Mouse (Mus musculus) fat pad, adult 2 months (tissue): Measurements from ENCODE around the gene Cask.

ENCODE experiments used
- DNase-seq: peaks from one replicate; pipeline ENCODE4 v3.0.0-alpha.2; 2011; ENCODE audit warnings: low read depth, low spot score; ENCODE audit errors: extremely low read depth

The Cask gene

GRCm38 (mm10) chrX:13651889-13652288 is 199.3 kb downstream of the Cask start:
- no peak for DNase-seq

GRCm38 (mm10) chrX:13638894-13639293 is 212.3 kb downstream of the Cask start:
- DNase-seq, result no peak

GRCm38 (mm10) chrX:13636398-13636797 is 214.8 kb downstream of the Cask start:
- no peak for DNase-seq

- DNase-seq, result no peak
These were observed 219.4 kb downstream of the Cask start, which contains the start of gene Gpr34 for GRCm38 (mm10) chrX:13631599-13632283. Gpr34 (plus strand) TSS chrX:13632089.

- no peak for DNase-seq
These were observed 228.5 kb downstream of the Cask start for GRCm38 (mm10) chrX:13622654-13623053.

- peak; percentile 7 for DNase-seq
These were observed 229.7 kb downstream of the Cask start for GRCm38 (mm10) chrX:13621473-13621872.

- no peak for DNase-seq
These were observed 232.7 kb downstream of the Cask start for GRCm38 (mm10) chrX:13618476-13618875.

- no peak for DNase-seq
These were observed 233.9 kb downstream of the Cask start for GRCm38 (mm10) chrX:13617294-13617693.

GRCm38 (mm10) chrX:13616726-13617125 is 234.4 kb downstream of the Cask start:
- DNase-seq, result no peak

GRCm38 (mm10) chrX:13612115-13612514 is 239.1 kb downstream of the Cask start:
- DNase-seq, result no peak

GRCm38 (mm10) chrX:13611114-13611513 is 240.1 kb downstream of the Cask start:
- no peak for DNase-seq

- DNase-seq, result no peak
These were observed 243.4 kb downstream of the Cask start for GRCm38 (mm10) chrX:13607752-13608151.

- no peak for DNase-seq
These were observed 244.4 kb downstream of the Cask start for GRCm38 (mm10) chrX:13606741-13607140.

GRCm38 (mm10) chrX:13599966-13600365 is 251.2 kb downstream of the Cask start:
- no peak for DNase-seq

- no peak for DNase-seq
These were observed 251.8 kb downstream of the Cask start for GRCm38 (mm10) chrX:13599373-13599772.

- no peak for DNase-seq
These were observed 273.5 kb downstream of the Cask start for GRCm38 (mm10) chrX:13577647-13578046.

GRCm38 (mm10) chrX:13576606-13577005 is 274.6 kb downstream of the Cask start:
- no peak for DNase-seq

GRCm38 (mm10) chrX:13574872-13575271 is 276.3 kb downstream of the Cask start:
- no peak for DNase-seq

GRCm38 (mm10) chrX:13574298-13574697 is 276.9 kb downstream of the Cask start:
- DNase-seq, result no peak

- no peak for DNase-seq
These were observed 296.7 kb downstream of the Cask start for GRCm38 (mm10) chrX:13554504-13554903.

GRCm38 (mm10) chrX:13552288-13552687 is 298.9 kb downstream of the Cask start:
- no peak for DNase-seq

GRCm38 (mm10) chrX:13551566-13551965 is 299.6 kb downstream of the Cask start:
- no peak for DNase-seq

GRCm38 (mm10) chrX:13549100-13549499 is 302.1 kb downstream of the Cask start:
- no peak for DNase-seq
